Mouse (Mus musculus) forebrain, embryonic 12.5 days (tissue): ENCODE measurements at regions not wholly inside any gene's neighbourhood (a gene's known extent, or its start where the extent isn't known, plus 50 kb on each side); places are given as distances from the start of the nearest gene placed in this dataset.

Experiments used
- ATAC-seq: fragments of 200-750 bp; cut with Nextera tagmentation; 2 replicates; pipeline ENCODE4 v1.8.0; 2017; ENCODE audit warnings: moderate TSS enrichment; ENCODE audit not compliant: low FRiP score
- H3K27ac ChIP-seq: fragments of 300-500 bp; sonication (generic); 2 replicates; pipeline ENCODE4 v1.5.1; 2016; ENCODE audit warnings: mild to moderate bottlenecking
- H3K27me3 ChIP-seq: fragments of 300-500 bp; sonication (generic); 2 replicates; pipeline ENCODE4 v1.6.1; 2016; ENCODE audit warnings: mild to moderate bottlenecking
- H3K36me3 ChIP-seq: fragments of 300-500 bp; sonication (generic); replicated peaks from 2 replicates; pipeline ENCODE4 v1.6.1; 2016; ENCODE audit warnings: mild to moderate bottlenecking
- H3K4me1 ChIP-seq: fragments of 300-500 bp; sonication (generic); 2 replicates; pipeline ENCODE4 v1.6.1; 2016
- H3K4me2 ChIP-seq: fragments of 300-500 bp; sonication (generic); 2 replicates; pipeline ENCODE4 v1.6.1; 2016; ENCODE audit warnings: mild to moderate bottlenecking, moderate library complexity
- H3K4me3 ChIP-seq: fragments of 300-500 bp; sonication (generic); replicated peaks from 2 replicates; pipeline ENCODE4 v1.5.1; 2016; ENCODE audit warnings: mild to moderate bottlenecking
- H3K9ac ChIP-seq: fragments of 300-500 bp; sonication (generic); 2 replicates; pipeline ENCODE4 v1.6.1; 2016; ENCODE audit warnings: mild to moderate bottlenecking
- H3K9me3 ChIP-seq: fragments of 300-500 bp; sonication (generic); 2 replicates; pipeline ENCODE4 v1.6.1; 2016
- WGBS: fragments of 180-500 bp; shearing (Covaris S2); methylation state at CpG from one replicate; pipeline ENCODE4 v1.1.7; 2016; 5-methylcytosine and 5-hydroxymethylcytosine counted together

DNA sequence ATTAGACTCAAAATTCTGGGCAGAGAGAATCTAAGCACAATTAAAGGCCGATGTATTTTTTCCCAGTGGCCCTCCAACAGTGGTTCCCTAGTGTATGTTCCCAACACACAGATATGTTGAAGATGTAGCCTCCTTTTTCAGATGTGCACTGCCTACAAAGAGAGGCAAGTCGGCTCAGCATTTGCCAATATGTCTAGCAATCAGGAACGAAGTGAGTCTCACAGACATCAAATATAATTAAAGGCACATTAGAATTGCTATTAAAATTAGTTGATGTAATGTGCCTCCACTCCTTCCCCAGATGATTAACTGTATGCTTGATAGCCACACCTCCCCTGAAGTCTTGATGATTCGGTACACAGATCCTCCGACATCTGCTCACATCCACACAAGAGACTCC, 565.8 kb upstream of the Nrp1 start:
- H3K4me3 ChIP-seq: no peak overlapping the region
- no peaks in the 10 kb centered on the region for H3K27me3 ChIP-seq
- H3K9me3 ChIP-seq: no peaks in the 10 kb centered on the region
- H3K27ac ChIP-seq: no peak overlapping the region
- H3K36me3 ChIP-seq: no peaks in the 10 kb centered on the region
- no peak overlapping the region for H3K4me2 ChIP-seq
- WGBS: 88% methylated on average over 5 of the region's 5 CpGs
- H3K9ac ChIP-seq: no peak overlapping the region
- no peak for ATAC-seq
- H3K4me1 ChIP-seq: peaks cover 9% of the 10 kb centered on the region

DNA sequence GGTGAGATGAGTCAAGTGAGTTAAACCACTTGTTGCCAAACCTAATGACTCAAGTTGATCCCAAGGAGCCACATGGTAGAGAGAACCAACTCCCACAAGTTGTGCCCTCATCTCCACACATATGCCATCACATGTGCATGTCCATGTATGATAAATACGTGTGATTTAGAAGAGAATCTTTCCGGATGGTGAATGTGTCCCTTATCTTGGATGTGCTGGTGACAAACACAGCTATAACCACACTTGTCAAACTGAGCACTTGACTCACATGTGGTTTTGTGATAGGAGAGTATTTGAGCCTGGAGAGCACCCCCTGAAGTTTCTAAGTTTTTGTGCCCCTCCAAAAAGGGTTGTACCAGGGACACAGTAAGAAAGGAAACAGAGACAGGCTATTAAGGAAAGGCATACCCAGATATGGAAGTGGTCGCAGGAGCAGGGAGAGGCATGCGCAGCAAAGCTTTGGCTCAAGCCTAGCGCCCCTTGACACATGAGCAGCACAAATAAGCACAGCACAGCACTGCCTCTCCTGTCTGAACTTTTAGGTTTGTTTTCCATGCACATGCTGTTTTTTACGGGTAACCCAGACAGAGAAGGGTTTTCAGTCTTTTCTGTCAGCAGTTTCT, 558.4 kb upstream of the Nrp1 start:
- no peaks in the 10 kb centered on the region for H3K27me3 ChIP-seq
- no peaks in the 10 kb centered on the region for H3K36me3 ChIP-seq
- H3K4me3 ChIP-seq: no peak overlapping the region
- H3K4me1 ChIP-seq: peaks cover 10% of the 10 kb centered on the region; the same call in 1 of the 2 replicates
- H3K27ac ChIP-seq: no peak overlapping the region
- H3K4me2 ChIP-seq: no peak overlapping the region
- no peaks in the 10 kb centered on the region for H3K9me3 ChIP-seq
- H3K9ac ChIP-seq: no peak overlapping the region
- ATAC-seq: no peak
- 91% methylated on average over 6 of the region's 6 CpGs for WGBS

DNA sequence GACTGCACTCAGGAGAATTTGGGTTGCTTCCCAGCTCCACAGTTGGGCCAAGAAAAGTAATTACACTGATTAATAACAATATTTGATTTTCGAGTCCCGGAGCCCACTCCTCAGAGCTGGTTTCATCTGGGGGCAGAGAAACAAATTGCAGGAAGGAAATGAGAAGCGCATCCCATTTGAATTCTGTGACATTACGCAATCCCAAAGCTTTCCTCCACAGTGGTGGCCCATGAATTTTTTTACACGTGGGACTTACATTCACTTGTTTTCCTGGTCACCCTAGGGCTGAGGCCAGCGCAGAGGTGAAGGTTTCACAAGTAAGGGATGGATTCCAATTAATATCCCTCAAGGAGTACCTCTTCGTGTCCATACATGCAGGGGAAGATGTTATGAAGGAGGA, 556.3 kb upstream of the Nrp1 start:
- Histone ChIP-seq H3K9me3 (no peaks in the 10 kb centered on the region), H3K27ac (no peak overlapping the region), H3K4me3 (no peak overlapping the region), H3K4me2 (no peak overlapping the region), H3K4me1 (0 out of 2 replicates have a peak, but pooled peaks cover 3% of the 10 kb centered on the region), H3K36me3 (no peaks in the 10 kb centered on the region), H3K9ac (no peak overlapping the region), H3K27me3 (no peaks in the 10 kb centered on the region)
- WGBS: 81% methylated on average over 7 of the region's 7 CpGs
- ATAC-seq: no peak

DNA sequence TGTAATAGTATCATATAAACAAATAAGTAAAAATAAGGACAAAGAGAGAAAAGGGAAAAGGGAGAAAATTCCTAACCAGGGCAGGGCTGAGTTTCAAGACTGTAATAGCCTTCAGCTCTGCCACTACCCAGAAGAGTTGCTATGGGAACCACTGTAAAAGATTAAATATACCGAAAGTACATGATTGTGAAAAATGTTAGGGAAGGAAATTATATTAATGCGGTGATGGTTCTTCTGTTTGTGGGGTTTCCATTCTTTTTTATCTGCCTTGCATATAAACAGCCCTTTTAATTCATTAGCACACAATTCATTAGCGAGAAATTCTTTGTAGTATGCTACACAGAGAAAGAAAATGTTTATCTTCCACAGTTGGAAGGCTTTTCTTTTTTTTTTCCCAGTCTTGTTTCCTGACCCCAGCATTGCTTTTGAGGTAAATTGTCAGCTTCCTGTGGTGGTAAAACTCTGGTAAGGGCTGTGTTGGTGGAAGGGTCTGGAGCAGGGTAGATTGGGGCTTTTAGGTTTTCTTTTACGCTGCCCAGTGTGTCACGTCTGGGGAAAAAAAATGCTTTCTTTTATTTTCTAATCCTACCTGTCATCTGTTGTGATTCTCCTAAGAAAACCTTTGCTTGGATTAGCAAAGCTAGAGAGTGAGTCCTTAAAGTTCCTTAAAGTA, 555.6 kb upstream of the Nrp1 start:
- H3K9ac ChIP-seq: no peak overlapping the region
- no peaks in the 10 kb centered on the region for H3K27me3 ChIP-seq
- H3K27ac ChIP-seq: no peak overlapping the region
- H3K4me1 ChIP-seq: 0 out of 2 replicates have a peak, but pooled peaks cover 3% of the 10 kb centered on the region
- no peaks in the 10 kb centered on the region for H3K36me3 ChIP-seq
- WGBS: 46% methylated on average over 5 of the region's 5 CpGs
- no peak overlapping the region for H3K4me3 ChIP-seq
- no peaks in the 10 kb centered on the region for H3K9me3 ChIP-seq
- H3K4me2 ChIP-seq: no peak overlapping the region
- ATAC-seq: no peak

DNA sequence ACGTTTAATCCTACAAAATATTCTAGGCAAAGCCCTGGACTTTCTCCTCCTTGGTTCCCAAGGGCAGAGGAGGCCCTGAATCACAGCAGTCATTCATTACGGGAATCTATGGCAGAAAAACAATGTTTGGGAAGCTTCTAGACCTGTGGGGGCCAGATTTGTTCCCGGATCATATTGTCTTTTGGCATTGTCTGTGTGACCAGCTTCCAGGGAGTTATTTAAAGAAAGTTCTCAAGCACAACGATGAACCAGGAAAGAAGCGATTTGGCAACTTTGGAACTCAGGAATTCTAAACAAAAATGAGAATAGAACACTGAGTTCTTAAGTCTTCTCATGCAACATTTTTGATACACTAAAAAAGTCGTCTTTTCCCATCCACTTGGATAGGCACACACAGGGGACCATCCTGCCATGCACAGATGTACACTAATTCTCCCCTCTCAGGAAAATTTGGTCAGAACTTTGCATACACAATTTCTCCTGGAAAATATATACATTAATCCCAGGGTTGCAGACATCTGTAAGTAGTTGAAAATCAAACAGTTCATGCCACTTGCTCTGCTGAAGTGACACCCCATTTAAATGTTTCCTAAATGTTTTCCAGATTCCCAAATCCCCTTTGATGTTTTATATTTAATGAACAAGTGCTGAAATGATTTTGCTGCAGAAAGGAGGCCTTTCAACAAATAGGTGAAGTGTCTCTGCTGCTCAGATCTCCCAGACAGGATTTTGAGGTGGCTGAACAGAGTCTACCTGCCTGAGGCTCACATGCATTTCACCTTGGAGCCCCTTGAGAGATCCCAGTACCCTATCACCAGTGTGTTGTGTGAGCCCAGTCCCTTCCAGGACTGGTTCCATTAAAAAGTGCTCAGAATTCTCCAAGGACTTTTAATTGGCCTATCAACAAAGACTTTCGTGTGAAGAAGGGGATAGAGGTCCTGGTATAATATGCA, 548.9 kb upstream of the Nrp1 start:
- Histone ChIP-seq H3K4me2 (no peak overlapping the region), H3K27ac (no peak overlapping the region), H3K4me1 (no peaks in the 10 kb centered on the region), H3K9ac (no peak overlapping the region), H3K9me3 (no peaks in the 10 kb centered on the region), H3K27me3 (no peaks in the 10 kb centered on the region), H3K4me3 (no peak overlapping the region), H3K36me3 (no peaks in the 10 kb centered on the region)
- no peak for ATAC-seq
- 75% methylated on average over 7 of the region's 7 CpGs for WGBS

DNA sequence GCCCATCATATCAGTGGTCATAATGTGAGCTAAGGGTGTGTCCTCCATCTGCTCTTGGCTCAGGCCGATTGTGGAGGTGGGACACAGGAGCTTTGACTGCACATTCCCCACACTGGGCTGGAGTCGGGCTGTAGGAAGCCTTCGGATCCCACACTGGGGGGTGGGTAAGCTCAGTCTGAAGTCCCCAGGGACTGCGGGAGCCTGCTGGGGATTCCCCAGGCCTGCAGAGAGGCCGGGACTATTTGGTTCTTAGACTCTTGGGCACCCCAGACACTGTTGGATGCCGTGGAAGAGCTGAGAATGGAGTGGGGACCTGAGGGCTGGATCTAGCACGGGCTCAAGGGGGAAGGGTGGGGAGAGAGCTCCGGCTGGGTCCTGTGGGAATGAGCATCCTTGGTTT, 547.1 kb upstream of the Nrp1 start:
- no peaks in the 10 kb centered on the region for H3K27me3 ChIP-seq
- H3K9me3 ChIP-seq: no peaks in the 10 kb centered on the region
- ATAC-seq: no peak
- H3K4me2 ChIP-seq: no peak overlapping the region
- H3K9ac ChIP-seq: no peak overlapping the region
- H3K36me3 ChIP-seq: no peaks in the 10 kb centered on the region
- no peak overlapping the region for H3K27ac ChIP-seq
- H3K4me3 ChIP-seq: no peak overlapping the region
- 86% methylated on average over 8 of the region's 8 CpGs for WGBS
- H3K4me1 ChIP-seq: no peaks in the 10 kb centered on the region

DNA sequence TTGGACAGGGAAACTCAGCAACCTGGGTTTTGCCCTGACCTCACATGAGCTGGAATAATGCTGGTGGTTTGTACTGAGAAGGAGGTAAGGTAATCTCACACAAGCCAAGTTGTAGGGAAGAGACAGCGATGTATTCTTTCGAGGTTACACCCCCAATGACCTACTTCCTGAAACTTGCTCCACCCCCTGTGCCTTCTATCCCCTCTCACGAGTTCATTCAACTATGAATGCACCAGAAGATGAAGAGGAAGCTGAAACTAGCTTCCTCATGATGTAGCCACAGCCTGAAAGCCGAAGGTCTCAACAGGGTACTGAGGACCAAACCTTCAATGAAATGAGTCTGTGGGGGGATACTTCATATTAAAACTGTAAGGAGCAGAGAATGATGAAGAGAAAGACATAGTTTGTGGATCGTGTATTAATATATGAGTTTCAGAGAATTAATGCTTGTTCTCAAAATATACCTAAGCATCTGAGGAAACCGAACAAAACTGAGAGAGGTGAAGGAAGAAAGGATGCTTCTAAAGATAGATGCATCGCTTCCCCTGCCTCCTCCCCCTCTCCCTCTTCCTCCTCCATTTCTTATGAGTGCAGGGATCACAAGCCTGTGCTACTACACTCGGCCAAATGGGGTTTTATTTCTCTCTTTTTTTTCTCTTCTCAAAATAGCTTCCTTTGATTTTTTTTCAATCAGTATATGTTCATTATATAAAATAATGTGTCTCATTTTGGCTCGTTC, 543.5 kb upstream of the Nrp1 start:
- H3K27me3 ChIP-seq: no peaks in the 10 kb centered on the region

DNA sequence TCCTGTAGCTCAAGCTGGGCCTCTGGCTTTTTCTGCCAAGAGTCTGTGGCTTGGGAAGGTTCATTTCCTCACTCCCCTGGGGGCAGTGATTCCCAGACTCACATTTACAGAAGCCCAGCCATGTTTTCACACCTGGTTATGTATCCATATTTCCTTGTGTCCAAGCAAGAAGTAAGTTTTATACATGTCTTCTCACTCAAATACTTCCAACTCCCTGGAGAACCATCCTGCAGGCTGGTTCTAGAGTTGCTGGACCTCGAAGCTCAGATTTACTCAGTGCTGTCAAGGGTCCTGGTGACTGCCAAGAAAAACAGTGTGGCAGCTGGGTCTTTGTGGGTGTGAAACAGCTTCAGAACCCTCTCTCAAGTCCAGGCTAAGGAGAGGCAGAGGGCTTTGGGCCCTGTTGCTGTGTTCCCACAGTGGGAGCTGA, 537.6 kb upstream of the Nrp1 start:
- Histone ChIP-seq H3K4me3 (no peak overlapping the region), H3K27ac (no peak overlapping the region), H3K4me1 (no peaks in the 10 kb centered on the region), H3K27me3 (no peaks in the 10 kb centered on the region), H3K36me3 (no peaks in the 10 kb centered on the region), H3K9me3 (no peaks in the 10 kb centered on the region), H3K4me2 (no peak overlapping the region), H3K9ac (no peak overlapping the region)
- no peak for ATAC-seq
- 91% methylated on average over 1 of the region's 1 CpGs for WGBS

More for the DNA sequence above, 543.5 kb upstream of the Nrp1 start:
- Histone ChIP-seq H3K9ac (no peak overlapping the region), H3K4me3 (no peak overlapping the region), H3K4me1 (no peaks in the 10 kb centered on the region), H3K9me3 (no peaks in the 10 kb centered on the region), H3K27ac (no peak overlapping the region), H3K4me2 (no peak overlapping the region), H3K36me3 (no peaks in the 10 kb centered on the region)
- 86% methylated on average over 9 of the region's 9 CpGs for WGBS
- ATAC-seq: no peak

DNA sequence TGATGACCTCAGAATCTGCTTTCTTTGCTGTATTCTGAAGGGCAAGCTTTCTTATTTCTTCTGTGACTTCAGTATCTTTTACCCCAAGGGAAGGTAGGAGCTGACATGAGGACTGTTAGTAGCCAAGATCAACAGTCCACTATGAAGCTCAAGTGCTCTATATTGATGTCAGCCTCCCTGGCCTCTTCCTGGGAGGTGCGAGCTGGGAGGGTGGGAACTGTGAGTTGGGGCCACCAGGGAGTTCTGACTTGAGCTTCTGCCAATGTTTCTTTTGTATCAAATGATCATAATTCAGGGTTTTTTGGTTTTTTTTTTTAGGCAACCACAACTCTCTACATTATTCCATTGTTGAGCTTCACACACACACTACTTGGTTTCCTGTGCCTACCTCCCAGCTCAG, 536.8 kb upstream of the Nrp1 start:
- no peak overlapping the region for H3K27ac ChIP-seq
- H3K27me3 ChIP-seq: no peaks in the 10 kb centered on the region
- no peak overlapping the region for H3K9ac ChIP-seq
- H3K36me3 ChIP-seq: no peaks in the 10 kb centered on the region
- ATAC-seq: no peak
- H3K4me2 ChIP-seq: no peak overlapping the region
- WGBS: 92% methylated on average over 1 of the region's 1 CpGs
- H3K4me3 ChIP-seq: no peak overlapping the region
- H3K9me3 ChIP-seq: no peaks in the 10 kb centered on the region
- no peaks in the 10 kb centered on the region for H3K4me1 ChIP-seq

DNA sequence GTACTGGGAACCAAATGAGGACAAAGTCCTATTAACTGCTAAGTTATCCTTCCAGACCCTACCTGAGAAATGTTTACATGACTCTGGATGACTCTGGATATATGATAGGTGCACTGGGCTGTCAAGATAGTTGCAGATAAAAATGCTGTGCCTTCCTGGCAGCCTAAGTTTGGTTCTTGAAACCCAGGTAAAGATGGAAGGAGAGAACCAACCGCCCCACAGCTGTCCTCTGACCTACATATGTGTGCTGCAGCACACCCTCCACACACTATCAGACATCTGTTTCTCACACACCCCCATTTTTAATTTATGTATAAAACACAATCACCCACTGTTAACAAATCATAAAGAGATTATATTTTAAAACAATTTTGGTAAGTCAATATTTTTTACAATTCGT, 533.4 kb upstream of the Nrp1 start:
- Histone ChIP-seq H3K4me2 (no peak overlapping the region), H3K4me1 (no peaks in the 10 kb centered on the region), H3K36me3 (no peaks in the 10 kb centered on the region), H3K9me3 (no peaks in the 10 kb centered on the region), H3K27ac (no peak overlapping the region), H3K4me3 (no peak overlapping the region), H3K27me3 (no peaks in the 10 kb centered on the region), H3K9ac (no peak overlapping the region)
- no peak for ATAC-seq
- WGBS: 86% methylated on average over 2 of the region's 2 CpGs

DNA sequence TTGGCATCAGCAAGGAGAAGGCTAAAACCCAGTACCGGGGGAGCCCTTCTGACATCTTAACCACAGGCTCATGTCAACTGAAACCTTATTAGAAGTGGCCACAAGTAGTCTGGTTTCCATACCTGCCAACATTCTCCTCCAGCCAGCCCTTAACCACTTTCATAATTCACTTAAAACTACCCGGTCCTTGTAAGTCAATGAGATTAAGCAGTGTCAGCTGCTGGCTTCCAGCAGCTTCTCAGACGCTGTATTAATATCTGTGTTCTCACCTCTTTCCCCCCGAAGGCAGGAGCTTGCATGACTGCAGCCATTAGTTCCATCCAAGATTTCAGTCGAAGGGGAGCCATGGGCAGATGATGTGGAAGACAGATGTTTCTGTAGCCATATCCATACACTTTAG, 530.6 kb upstream of the Nrp1 start:
- Histone ChIP-seq H3K4me1 (no peaks in the 10 kb centered on the region), H3K36me3 (no peaks in the 10 kb centered on the region), H3K4me2 (no peak overlapping the region), H3K27ac (no peak overlapping the region), H3K9ac (no peak overlapping the region), H3K27me3 (no peaks in the 10 kb centered on the region), H3K9me3 (no peaks in the 10 kb centered on the region), H3K4me3 (no peak overlapping the region)
- ATAC-seq: no peak
- WGBS: 79% methylated on average over 5 of the region's 5 CpGs

DNA sequence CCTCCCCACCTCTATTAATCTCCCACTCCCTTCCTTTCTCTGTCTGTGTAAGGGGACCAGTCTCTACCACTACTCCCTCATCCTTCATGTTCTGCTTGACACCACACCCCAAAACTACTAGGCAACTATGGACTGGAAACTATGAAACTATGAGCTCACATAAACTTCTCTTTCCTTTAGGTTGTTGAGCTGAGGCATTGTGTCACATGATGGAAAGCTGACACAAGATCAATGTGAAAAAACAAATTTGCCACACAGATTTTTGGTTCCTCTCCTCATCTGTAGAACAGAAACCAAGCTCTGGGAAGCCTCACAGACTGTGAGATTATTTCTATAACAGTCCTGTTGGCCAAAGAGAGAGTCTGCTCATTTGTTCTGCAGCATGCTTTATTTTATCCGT, 528.7 kb upstream of the Nrp1 start:
- H3K27ac ChIP-seq: no peak overlapping the region
- H3K27me3 ChIP-seq: no peaks in the 10 kb centered on the region
- no peaks in the 10 kb centered on the region for H3K36me3 ChIP-seq
- no peaks in the 10 kb centered on the region for H3K4me1 ChIP-seq
- no peak for ATAC-seq
- no peak overlapping the region for H3K4me2 ChIP-seq
- 92% methylated on average over 1 of the region's 1 CpGs for WGBS
- no peak overlapping the region for H3K9ac ChIP-seq
- H3K4me3 ChIP-seq: no peak overlapping the region
- H3K9me3 ChIP-seq: no peaks in the 10 kb centered on the region
